Mouse (Mus musculus) lung, adult 2 months (tissue): ENCODE results near the gene Ppp1r8.

Source experiments
- CTCF ChIP-seq: fragments of 200-500 bp; IDR thresholded peaks from 2 replicates; pipeline ENCODE4 v1.5.1; 2011; ENCODE audit warnings: mild to moderate bottlenecking, low read length, control low read depth; ENCODE audit not compliant: insufficient read depth
- POLR2A ChIP-seq: fragments of 200-500 bp; IDR thresholded peaks from 2 replicates; pipeline ENCODE4 v1.6.1; 2011; ENCODE audit warnings: low read depth, mild to moderate bottlenecking, control low read depth, low read length, borderline replicate concordance; ENCODE audit errors: extremely low read depth

DNA sequence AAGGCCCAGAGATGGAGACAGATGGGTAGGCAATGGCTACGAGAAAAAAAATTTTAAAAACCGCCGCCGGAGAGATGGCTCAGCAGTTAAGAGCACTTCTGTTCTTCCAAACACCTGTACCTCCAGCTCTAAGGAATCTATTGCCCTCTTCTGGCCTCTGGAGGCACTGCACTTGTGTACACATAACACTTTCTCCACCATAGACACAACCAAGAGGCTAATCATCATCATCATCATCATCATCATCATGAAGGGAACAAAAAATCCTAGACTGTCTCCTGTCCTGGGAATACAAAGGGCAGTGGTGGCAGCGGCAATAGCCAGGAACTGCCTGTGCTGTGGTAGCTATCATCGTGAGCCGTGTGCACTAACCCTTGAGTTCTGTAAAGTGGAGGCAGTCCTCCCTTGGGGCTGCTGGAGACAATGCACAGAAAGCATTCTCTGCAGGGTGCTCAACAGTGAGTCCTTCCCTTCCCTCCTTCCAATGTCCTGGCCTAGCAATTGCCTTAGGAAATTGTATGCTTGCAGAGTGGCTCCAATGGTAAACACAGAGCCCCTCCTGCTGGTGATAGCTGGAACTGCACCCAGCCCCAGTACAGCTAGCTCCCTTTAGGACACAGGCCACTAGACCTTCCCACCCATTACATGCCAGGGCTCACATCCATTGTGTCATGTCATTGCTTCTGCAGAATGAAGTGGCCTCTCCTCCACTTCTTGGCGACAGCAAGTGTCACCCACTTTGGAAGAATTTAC, 19.2 kb downstream of the Ppp1r8 start:
- TF ChIP-seq POLR2A, result no peak
- peak; percentile 77 for TF ChIP-seq CTCF
